Mouse (Mus musculus) CH12.LX (cell line): ENCODE measurements around the gene Gm43191. TPM values are rescaled to one million over a fixed set of nuclear protein-coding genes. Genes with fewer than 3 reads are reported as not detected.

ENCODE experiments used
- DNase-seq: peaks from one replicate; pipeline ENCODE4 v3.0.0-alpha.2; 2013; ENCODE audit errors: extremely low read depth
- H3K27ac ChIP-seq: 2 replicates; pipeline ENCODE4 v1.5.1; 2012; ENCODE audit warnings: low read depth, mild to moderate bottlenecking, control low read depth, moderate library complexity; ENCODE audit not compliant: insufficient read depth
- H3K27me3 ChIP-seq: replicated peaks from 2 replicates; pipeline ENCODE3; 2012; ENCODE audit warnings: inconsistent platforms
- H3K36me3 ChIP-seq, 2 experiments: replicated peaks in 1 of 2; 2 replicates each; pipeline versions ENCODE3 to v1.6.1; 2012; ENCODE audit warnings: inconsistent platforms in 1 of 2, low read length in 1 of 2, mild to moderate bottlenecking in 1 of 2, mixed read lengths in 1 of 2, moderate library complexity in 1 of 2; ENCODE audit not compliant: control insufficient read depth in 1 of 2, insufficient read depth in 1 of 2
- H3K4me1 ChIP-seq, 2 experiments: 2 replicates each; pipeline ENCODE4 v1.6.1; 2012; ENCODE audit warnings: inconsistent platforms in 1 of 2, moderate library complexity in 1 of 2; ENCODE audit not compliant: insufficient read depth in 2 of 2, control insufficient read depth in 1 of 2
- H3K4me2 ChIP-seq: 2 replicates; pipeline ENCODE4 v1.6.1; 2012; ENCODE audit warnings: low read depth, mild to moderate bottlenecking, control low read depth; ENCODE audit not compliant: poor library complexity, insufficient read depth, severe bottlenecking
- H3K4me3 ChIP-seq, 3 experiments: fragments of 150-350 bp in 1 of 3; sonication (generic) in 1 of 3; replicated peaks in 1 of 3; 2 replicates each; pipeline versions ENCODE3 to v1.5.1; 2011 to 2012; ENCODE audit warnings: low read depth in 2 of 3, low read length in 2 of 3, mild to moderate bottlenecking in 2 of 3, moderate library complexity in 2 of 3, control low read depth in 1 of 3, improper control_type of control experiment in 1 of 3, inconsistent platforms in 1 of 3, mixed read lengths in 1 of 3; ENCODE audit not compliant: poor library complexity in 1 of 3
- H3K79me2 ChIP-seq: replicated peaks from 2 replicates; pipeline ENCODE4 v1.6.1; 2012; ENCODE audit warnings: mild to moderate bottlenecking, moderate library complexity; ENCODE audit not compliant: control insufficient read depth, poor library complexity, insufficient read depth, severe bottlenecking; ENCODE audit errors: extremely low read depth
- H3K9ac ChIP-seq: 2 replicates; pipeline ENCODE4 v1.6.1; 2012; ENCODE audit warnings: low read depth, mild to moderate bottlenecking, control low read depth, moderate library complexity; ENCODE audit not compliant: insufficient read depth
- H3K9me3 ChIP-seq: replicated peaks from 2 replicates; pipeline ENCODE3; 2012; ENCODE audit warnings: low read length, inconsistent platforms, mixed read lengths
- BHLHE40 ChIP-seq: IDR thresholded peaks from 2 replicates; pipeline ENCODE4 v1.6.1; 2011; ENCODE audit warnings: mild to moderate bottlenecking, low read depth, low read length, improper control_type of control experiment
- CHD1 ChIP-seq: IDR thresholded peaks from 2 replicates; pipeline ENCODE4 v1.6.1; 2012; ENCODE audit warnings: low read depth, low read length, improper control_type of control experiment, inconsistent platforms
- CTCF ChIP-seq, 2 experiments: IDR thresholded peaks in 1 of 2; conservative IDR thresholded peaks in 1 of 2; 2 replicates each; pipeline ENCODE4 v1.5.1; 2011 to 2012; ENCODE audit warnings: low read depth in 2 of 2, low read length in 2 of 2, improper control_type of control experiment in 1 of 2, inconsistent platforms in 1 of 2, mild to moderate bottlenecking in 1 of 2, moderate library complexity in 1 of 2
- ELF1 ChIP-seq: IDR thresholded peaks from 2 replicates; pipeline ENCODE4 v1.6.1; 2014; ENCODE audit warnings: low read depth, mild to moderate bottlenecking, inconsistent platforms, low read length, improper control_type of control experiment
- GABPA ChIP-seq: IDR thresholded peaks from 2 replicates; pipeline ENCODE4 v1.6.1; 2012; ENCODE audit warnings: low read depth, low read length, improper control_type of control experiment, inconsistent platforms; ENCODE audit not compliant: insufficient replicate concordance
- HCFC1 ChIP-seq: IDR thresholded peaks from 2 replicates; pipeline ENCODE4 v1.6.1; 2012; ENCODE audit warnings: low read depth, mild to moderate bottlenecking, inconsistent platforms, low read length, improper control_type of control experiment
- IRF4 ChIP-seq: IDR thresholded peaks from 2 replicates; pipeline ENCODE4 v1.6.1; 2014; ENCODE audit warnings: low read depth, mild to moderate bottlenecking, inconsistent platforms, low read length, improper control_type of control experiment
- MAX ChIP-seq: IDR thresholded peaks from 2 replicates; pipeline ENCODE4 v1.6.1; 2011; ENCODE audit warnings: low read length, improper control_type of control experiment
- MEF2A ChIP-seq: IDR thresholded peaks from 2 replicates; pipeline ENCODE4 v1.6.1; 2014; ENCODE audit warnings: low read depth, mild to moderate bottlenecking, inconsistent platforms, low read length, improper control_type of control experiment, borderline replicate concordance
- MXI1 ChIP-seq: IDR thresholded peaks from 2 replicates; pipeline ENCODE4 v1.6.1; 2011; ENCODE audit warnings: mild to moderate bottlenecking, low read depth, low read length, improper control_type of control experiment
- NRF1 ChIP-seq: IDR thresholded peaks from 2 replicates; pipeline ENCODE4 v1.6.1; 2014; ENCODE audit warnings: low read depth, mild to moderate bottlenecking, inconsistent platforms, low read length, improper control_type of control experiment, moderate library complexity
- PAX5 ChIP-seq: IDR thresholded peaks from 2 replicates; pipeline ENCODE4 v1.6.1; 2012; ENCODE audit warnings: low read length, inconsistent platforms, mixed read lengths
- POLR2A ChIP-seq: IDR thresholded peaks from 2 replicates; pipeline ENCODE4 v1.6.1; 2011; ENCODE audit warnings: low read depth, mild to moderate bottlenecking, improper control_type of control experiment, low read length
- POLR2AphosphoS2 ChIP-seq: IDR thresholded peaks from 2 replicates; pipeline ENCODE4 v1.6.1; 2011; ENCODE audit warnings: low read depth, low read length, improper control_type of control experiment
- TBP ChIP-seq: conservative IDR thresholded peaks from 2 replicates; pipeline ENCODE4 v1.6.1; 2011; ENCODE audit warnings: low read depth, low read length, improper control_type of control experiment
- TCF12 ChIP-seq: IDR thresholded peaks from 2 replicates; pipeline ENCODE4 v1.6.1; 2014; ENCODE audit warnings: low read depth, mild to moderate bottlenecking, inconsistent platforms, low read length, improper control_type of control experiment
- ZKSCAN1 ChIP-seq: IDR thresholded peaks from 2 replicates; pipeline ENCODE4 v1.6.1; 2012; ENCODE audit warnings: low read depth, inconsistent platforms, low read length, improper control_type of control experiment, borderline replicate concordance
- ZNF384 ChIP-seq: IDR thresholded peaks from 2 replicates; pipeline ENCODE4 v1.6.1; 2012; ENCODE audit warnings: low read depth, low read length, improper control_type of control experiment, inconsistent platforms
- dilution Hi-C: fragments of 300-500 bp; cut with MboI; formaldehyde crosslinking; loops from 2 replicates; pipeline ENCODE4 v1.14.3; 2020; ENCODE audit warnings: low sequenced_read_pairs; ENCODE audit not compliant: extremely low pct_unique_long_range_greater_than_20kb, extremely low pct_ligation_motif_present
- in situ Hi-C: fragments of 300-500 bp; cut with MboI; formaldehyde crosslinking; loops from 3 replicates; pipeline ENCODE4 v1.14.3; 2019; ENCODE audit warnings: low sequenced_read_pairs, low pct_ligation_motif_present, low pct_unique_long_range_greater_than_20kb, mixed read lengths
- polyA plus RNA-seq: library from polyadenylated mRNA; unstranded; fragments of >175 nt; gene quantifications from 2 replicates; pipeline ENCODE4 v1.2.1, GENCODE M21; 2012; ENCODE audit warnings: low read depth; ENCODE audit not compliant: insufficient read length
- total RNA-seq, 2 experiments: library from RNA; depleted of rRNA; stranded (reverse); fragments of 300-350 nt in 1 of 2; fragments of >200 nt in 1 of 2; gene quantifications; 2 replicates each; pipeline ENCODE4 v1.2.3; 2012 to 2014

The Gm43191 gene
- total and polyA plus RNA-seq, 3 experiments: 0.51 TPM; not detected in 2

DNA sequence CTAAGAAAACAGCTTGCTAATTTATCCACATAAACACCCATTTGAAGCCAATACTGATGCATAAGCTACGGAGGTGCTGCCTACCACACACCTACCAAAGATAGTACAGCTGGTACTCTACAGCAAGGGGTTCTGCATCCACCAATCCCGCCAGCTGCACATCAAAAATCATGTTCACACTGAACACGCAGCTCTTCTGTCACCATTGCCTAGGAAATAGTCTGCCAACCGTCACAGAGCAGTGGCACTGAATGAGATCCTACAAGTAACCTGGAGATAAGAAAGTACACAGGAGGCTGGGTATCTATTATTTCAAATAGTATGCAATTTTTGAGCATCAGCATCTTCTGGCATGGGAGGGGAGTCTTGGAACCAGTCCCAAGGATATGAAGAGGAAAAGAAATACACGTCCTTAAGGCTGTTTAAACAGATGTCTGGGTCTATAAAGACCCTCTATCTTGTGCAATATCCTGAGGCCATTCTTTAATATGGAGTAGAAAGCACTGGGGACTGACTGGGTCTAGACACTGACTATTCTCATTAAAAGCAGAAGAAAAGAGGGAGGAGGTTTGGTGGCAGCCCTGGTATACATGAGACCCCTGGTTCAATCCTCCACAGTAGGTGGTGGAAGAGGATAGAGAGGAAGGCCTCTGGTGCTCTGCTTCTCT is 27.6 kb downstream of the Gm43191 start:
- peaks cover 2 to 40% of the 10 kb centered on the region in 2 experiments for H3K36me3 ChIP-seq
- no peak overlapping the region for H3K9ac ChIP-seq
- no peak for TF ChIP-seq IRF4
- no peak for TF ChIP-seq BHLHE40
- TF ChIP-seq ZKSCAN1: no peak
- TF ChIP-seq, all 38 proteins: peak for 0
- H3K27ac ChIP-seq: no peak overlapping the region
- H3K4me1 ChIP-seq: peaks cover 8 to 63% of the 10 kb centered on the region in 2 experiments; a peak in 3 of 4 replicates
- dilution Hi-C loops: no loop called here
- no peak for DNase-seq
- no peak overlapping the region for H3K4me2 ChIP-seq
- H3K9me3 ChIP-seq: no peaks in the 10 kb centered on the region
- H3K79me2 ChIP-seq: peaks cover 81% of the 10 kb centered on the region
- H3K4me3 ChIP-seq: no peak overlapping the region
- no peaks in the 10 kb centered on the region for H3K27me3 ChIP-seq
- in situ Hi-C loops: no loop called here

DNA sequence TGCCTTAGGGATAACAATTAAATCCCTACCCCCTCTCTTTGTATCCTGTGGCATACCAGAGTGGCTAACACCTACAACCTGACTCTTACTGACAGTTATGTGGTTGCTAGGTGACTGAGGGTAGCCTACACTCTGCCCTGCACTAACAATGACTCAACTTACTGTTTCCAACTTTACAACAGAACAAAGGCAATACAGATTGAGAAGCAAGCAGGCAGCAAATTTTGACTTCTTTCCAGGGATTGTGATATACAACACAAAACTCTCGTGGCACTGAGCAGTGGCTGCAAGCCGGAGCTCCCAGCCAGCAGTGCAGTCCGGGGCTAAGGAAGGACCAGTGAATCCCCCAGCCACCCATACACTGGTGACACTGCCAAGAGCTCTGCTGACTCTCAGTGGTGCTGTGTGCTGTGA is 29.0 kb downstream of the Gm43191 start:
- dilution Hi-C loops: no loop called here
- peaks cover 4 to 48% of the 10 kb centered on the region in 2 experiments for H3K36me3 ChIP-seq
- H3K27ac ChIP-seq: no peak overlapping the region
- peaks cover 4 to 50% of the 10 kb centered on the region in 2 experiments; a peak in 3 of 4 replicates for H3K4me1 ChIP-seq
- H3K9ac ChIP-seq: no peak overlapping the region
- DNase-seq: no peak
- TF ChIP-seq MXI1 (no peak), NRF1 (no peak), ELF1 (no peak), ZNF384 (no peak), TBP (no peak), GABPA (no peak), HCFC1 (no peak), TCF12 (no peak), BHLHE40 (no peak), MAX (no peak), PAX5 (no peak), CTCF (conservative IDR thresholded peaks at IDR 0.05 in 1 of 2, IDR thresholded peaks at IDR 0.05 in 1 of 2; ENCODE audit: low read depth in 2 of 2, low read length in 2 of 2) (no peak), MEF2A (no peak), IRF4 (no peak), POLR2AphosphoS2 (no peak), POLR2A (no peak), CHD1 (no peak)
- H3K27me3 ChIP-seq: no peaks in the 10 kb centered on the region
- peaks cover 69% of the 10 kb centered on the region for H3K79me2 ChIP-seq
- H3K9me3 ChIP-seq: no peaks in the 10 kb centered on the region
- no peak overlapping the region for H3K4me3 ChIP-seq
- H3K4me2 ChIP-seq: no peak overlapping the region
- in situ Hi-C loops: no loop called here
